Mouse (Mus musculus) layer of hippocampus, postnatal 14 days (tissue): ENCODE measurements around the gene Psma1. TPM values are rescaled to one million over a fixed set of nuclear protein-coding genes. Genes with fewer than 3 reads are reported as not detected.
A peak's percentile ranks its signal among the peaks of the same experiment; 100 is the strongest.

Experiments
- DNase-seq, 2 experiments: peaks; one replicate each; pipeline ENCODE4 v3.0.0; 2021 to 2022; ENCODE audit warnings: low spot score in 2 of 2, mixed read lengths in 1 of 2
- total RNA-seq, 2 experiments: library from RNA; stranded (reverse); gene quantifications; 2 replicates each; pipeline ENCODE4 v1.2.3; 2021

The Psma1 gene
- total RNA-seq, 2 experiments from 2014 or later = 120 to 127 TPM

GRCm38 (mm10) chr7:114281671-114282070, 5.8 kb upstream of the Psma1 start:
- peak in 1 of 2 experiments; percentile 43 for DNase-seq

DNA sequence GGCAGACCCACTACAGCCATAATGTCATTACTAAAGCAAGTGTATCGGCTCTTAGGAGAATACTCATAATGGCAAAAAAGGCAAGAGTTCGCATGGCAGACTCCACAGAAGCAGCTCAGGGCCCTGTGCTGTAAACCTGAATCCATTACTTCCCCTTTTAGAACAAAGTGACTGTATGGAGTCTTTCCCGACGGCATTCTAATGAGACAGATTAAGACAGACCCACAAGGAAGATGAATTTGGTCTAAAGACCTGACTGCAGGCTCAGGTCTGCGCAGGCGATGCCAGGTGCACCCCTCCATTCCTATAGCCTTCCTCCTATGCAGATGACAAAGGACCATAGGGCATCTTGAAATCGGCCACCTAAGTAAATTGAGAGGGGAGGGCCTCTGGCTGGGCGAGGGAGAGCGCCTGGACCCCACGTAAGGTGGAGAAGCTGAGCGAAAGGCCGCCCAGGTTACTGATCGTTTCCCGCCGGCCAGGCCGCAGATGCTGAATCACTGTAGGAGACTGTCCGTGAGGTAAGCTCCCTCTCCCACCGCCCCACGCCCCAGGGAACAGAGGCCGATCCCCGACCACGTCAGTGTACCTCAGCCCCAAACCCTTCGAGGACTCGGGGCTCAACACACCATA, 430 bp downstream of the Psma1 start:
- peak in 1 of 2 experiments; percentile 13 for DNase-seq

- no peak for DNase-seq
Observed at GRCm38 (mm10) chr7:114268446-114268845, 7.5 kb downstream of the Psma1 start.

DNA sequence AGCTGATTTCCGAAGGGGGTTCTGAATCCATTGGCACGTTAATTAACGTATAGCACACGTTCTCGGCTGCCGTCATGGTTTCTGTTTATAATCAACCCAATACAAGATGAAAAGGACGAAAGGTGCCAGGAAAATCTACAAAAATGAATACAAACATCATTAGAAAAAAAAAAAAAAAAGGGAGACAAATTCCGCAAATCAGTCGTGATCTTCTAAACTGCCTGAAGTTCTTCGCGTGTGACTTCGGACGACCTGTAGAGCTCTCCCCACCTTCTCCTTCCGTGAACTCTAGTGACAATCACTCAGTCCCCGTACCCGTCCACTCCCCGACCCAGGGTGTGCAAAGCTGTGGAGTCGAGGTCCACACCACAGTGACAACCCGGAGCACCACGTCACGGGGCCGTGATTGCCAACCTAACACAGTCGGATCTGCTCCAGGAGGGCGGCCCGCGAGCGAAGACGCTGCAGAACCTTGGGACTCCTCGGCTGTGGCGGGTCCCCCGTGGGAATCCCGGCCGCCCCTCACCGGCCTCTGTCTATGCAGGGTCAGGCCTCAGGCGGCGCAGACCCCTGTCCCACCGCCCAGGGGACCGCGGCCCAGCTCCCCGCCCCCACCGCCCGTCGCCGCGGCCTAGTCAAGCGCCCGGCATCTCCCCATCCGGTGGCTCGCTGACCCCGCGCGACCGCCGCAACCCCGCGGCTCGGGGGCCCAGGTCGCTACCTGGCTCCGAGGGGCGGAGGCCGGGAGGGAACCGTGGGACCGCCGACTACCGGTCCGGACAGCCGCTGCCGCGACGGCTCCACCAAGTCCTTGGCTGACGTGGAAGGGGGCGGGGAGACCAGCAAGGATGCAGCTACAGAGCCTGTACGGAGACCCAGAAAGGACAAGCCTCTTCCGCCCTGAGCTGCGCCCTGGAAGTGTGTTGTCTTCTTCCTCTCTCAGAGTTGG, 21.8 kb downstream of the Psma1 start, which contains the start of gene Copb1:
Gene Copb1, minus strand, starts transcription at position 827 of the 949 bp plus-strand sequence.
- peak; percentile 83 to 94 for DNase-seq

DNA sequence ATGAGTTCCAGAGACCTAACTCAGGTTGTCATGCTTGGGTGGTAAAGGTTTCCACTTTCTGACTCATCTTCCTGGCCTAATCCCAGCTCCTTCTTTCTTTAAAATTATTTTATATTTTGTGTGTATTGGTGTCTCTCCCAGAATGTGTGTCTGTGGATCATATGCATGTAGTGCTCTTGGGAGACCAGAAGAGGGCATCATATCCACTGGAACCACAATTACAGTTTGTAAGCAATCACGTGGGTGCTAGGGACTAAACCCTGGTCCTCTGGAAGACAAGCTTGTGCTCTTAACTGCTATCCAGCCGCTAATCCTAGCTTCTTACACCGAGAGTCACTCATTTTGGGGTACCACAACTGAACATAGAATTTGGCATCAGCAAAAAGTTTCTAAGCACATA, 24.2 kb downstream of the Psma1 start:
- no peak for DNase-seq

DNA sequence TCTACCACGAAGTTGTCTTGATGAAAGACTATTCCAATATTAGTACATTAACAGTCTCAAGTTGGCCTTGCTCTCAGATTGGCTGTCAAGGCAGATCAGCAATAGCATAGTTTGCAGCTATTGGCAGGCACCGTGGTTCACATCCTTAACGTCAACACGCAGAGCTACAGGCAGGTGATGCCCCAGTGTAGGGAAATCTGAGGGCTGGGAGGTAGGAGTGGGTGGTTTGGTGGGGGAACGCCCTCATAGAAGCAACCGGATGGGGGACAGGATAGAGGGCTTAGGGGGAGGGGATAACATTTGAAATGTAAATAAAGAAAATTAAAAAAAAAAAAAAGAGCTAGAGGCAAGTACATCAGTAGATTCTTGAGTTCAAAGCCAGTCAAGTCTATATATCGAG, 41.9 kb downstream of the Psma1 start:
- no peak for DNase-seq

DNA sequence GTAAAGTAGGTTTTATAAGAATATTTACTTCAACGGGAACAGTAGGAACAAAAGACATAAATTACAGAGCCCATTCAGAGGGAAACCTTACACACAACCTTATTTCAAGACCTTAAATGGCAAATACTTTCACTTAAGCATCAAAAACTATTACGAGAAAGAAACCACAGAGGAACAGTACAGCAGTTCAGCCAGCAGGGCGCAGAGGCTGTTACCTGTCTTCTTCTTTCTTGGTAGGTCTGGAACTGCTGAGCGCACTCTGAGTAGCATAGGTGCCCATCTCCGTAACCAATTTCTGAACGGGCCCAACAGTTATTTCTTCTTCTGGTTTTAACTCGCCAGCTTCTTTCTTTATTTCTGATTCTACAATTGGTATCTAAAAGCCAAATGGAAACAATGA, 42.9 kb downstream of the Psma1 start:
- no peak for DNase-seq

GRCm38 (mm10) chr7:114231857-114232256, 44.1 kb downstream of the Psma1 start:
- no peak for DNase-seq

DNA sequence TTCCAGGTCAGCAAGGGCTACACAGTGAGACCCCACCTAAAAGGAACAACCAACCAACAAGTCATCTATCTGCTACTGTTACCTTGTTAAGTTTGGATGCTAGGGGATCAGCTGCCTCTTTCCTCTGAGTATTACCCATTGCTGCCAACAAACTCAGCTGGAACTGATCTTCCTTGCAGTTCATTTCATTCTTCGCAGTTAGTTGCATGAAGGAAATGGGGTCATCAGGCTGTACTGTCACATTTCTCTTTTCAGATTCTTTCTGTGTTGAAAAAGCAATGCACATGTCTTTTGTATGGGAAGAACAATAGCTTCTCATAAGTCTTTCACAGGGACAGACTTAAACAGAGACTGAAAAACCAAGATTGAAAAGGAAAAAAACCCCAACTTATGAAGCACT, 49.4 kb downstream of the Psma1 start:
- DNase-seq = no peak

DNA sequence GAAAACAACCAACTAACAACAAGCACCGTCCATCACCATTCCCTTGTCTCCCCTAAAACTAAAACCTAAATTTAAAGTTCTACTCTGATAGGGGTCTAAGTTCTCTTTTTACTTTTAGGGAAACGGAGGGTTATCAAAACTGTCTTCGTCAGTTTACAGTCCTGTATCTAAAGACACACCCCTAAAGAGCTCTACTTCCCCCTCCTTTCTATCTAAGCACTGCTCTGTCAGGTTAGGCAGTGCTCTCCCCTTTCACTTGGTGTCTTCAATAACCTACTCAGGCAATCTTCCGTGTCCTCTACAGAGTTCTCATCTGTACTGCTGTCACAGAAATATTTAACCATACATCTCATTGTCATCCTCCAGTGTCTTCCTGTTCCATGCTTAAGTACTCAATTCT, 55.5 kb downstream of the Psma1 start:
- DNase-seq = no peak

DNA sequence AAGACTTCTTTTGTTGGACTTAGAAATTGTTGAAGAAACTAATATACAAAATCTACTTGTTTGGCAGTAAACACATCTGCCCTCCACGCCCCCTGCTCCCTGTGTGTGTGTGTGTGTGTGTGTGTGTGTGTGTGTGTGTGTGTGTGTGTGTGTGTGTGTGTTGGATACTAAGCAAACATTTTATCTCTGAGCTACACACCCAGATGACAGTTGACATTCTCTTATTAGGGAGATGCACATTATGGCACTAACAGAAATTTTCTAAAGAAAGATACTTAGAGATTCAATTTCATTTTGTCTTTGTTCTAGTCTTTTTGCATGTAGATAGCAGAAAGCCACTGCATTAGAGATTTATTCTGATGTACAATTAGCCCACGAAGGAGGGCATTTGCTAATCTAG, 59.0 kb downstream of the Psma1 start:
- no peak for DNase-seq

Other genes with a start within 250 kb of the Psma1 start
- 10 to 100 TPM; 61.3 to 61.5 TPM for gene Rras2, start 158.3 kb downstream of the Psma1 start, total RNA-seq
- gene Copb1, start 21.4 kb downstream of the Psma1 start, total RNA-seq = 10 to 100 TPM; 59.6 to 64.4 TPM
- gene Pde3b, start 139.2 kb upstream of the Psma1 start, total RNA-seq = 10 to 100 TPM; 10.9 to 11.9 TPM